9 mouse cellular contexts compared by ENCODE assay signal in genomic region chr2:9877966-9878563, GRCm38 (mm10). TPM values are rescaled to one million over a fixed set of nuclear protein-coding genes. Genes with fewer than 3 reads are reported as not detected.
DNase-seq lines count a peak whose midpoint lies in the region; ATAC-seq and TF ChIP-seq lines count a peak whose summit lies in the region.
"Had no signal": no experiment of that assay in that cellular context is flagged by ENCODE, and none has a peak within 500 bp of the region (broad histone marks: within the 10 kb centered on the region; RNA-seq: fewer than 3 reads in every experiment).

No protein-coding gene starts in this region.

- DNase-seq in heart, adult 9 months (ENCODE audit: low spot score in 2 of 2): no peak
- no peak for DNase-seq in ES-E14 (ENCODE audit: low read depth, low spot score)
- peak; percentile 55 for DNase-seq in midbrain, embryonic 14.5 days
- no peak for DNase-seq in cerebellum, adult 11-12 months
- no peak for DNase-seq in left cerebral cortex, adult 9 months (ENCODE audit: low spot score in 2 of 2)
- DNase-seq in cerebellum, adult 9-10 months: no peak

- peak overlapping the region; percentile 97 for H3K4me2 ChIP-seq in heart, embryonic 13.5 days
- H3K4me2 ChIP-seq in hindbrain, embryonic 12.5 days (replicated peaks): peak overlapping the region; percentile 77
- peak overlapping the region; percentile 65 for H3K4me2 ChIP-seq in midbrain, embryonic 14.5 days (ENCODE audit: low read length)

- in situ Hi-C loops in ES-E14 (cut with MboI; ENCODE audit: low sequenced_read_pairs in 2 of 2, unreplicated experiment in 2 of 2): no loop called here

- no peaks in the 10 kb centered on the region for H3K36me3 ChIP-seq in heart, embryonic 13.5 days
- H3K36me3 ChIP-seq in ES-E14 (ENCODE audit: control insufficient read depth, insufficient read depth, low read length, poor library complexity, severe bottlenecking): no peaks in the 10 kb centered on the region
- no peaks in the 10 kb centered on the region for H3K36me3 ChIP-seq in hindbrain, embryonic 12.5 days
- 0 out of 2 replicates have a peak, but pooled peaks cover 9% of the 10 kb centered on the region for H3K36me3 ChIP-seq in midbrain, embryonic 14.5 days (ENCODE audit: control insufficient read depth, insufficient read depth, low read length)

- H3K9ac ChIP-seq in heart, embryonic 13.5 days: peak overlapping the region; percentile 80
- no peak overlapping the region for H3K9ac ChIP-seq in ES-E14 (ENCODE audit: insufficient read depth, low read depth, low read length, poor library complexity, severe bottlenecking)
- H3K9ac ChIP-seq in hindbrain, embryonic 12.5 days: no peak overlapping the region; the same call in none of the 2 replicates
- peak overlapping the region; percentile 72 for H3K9ac ChIP-seq in midbrain, embryonic 14.5 days (replicated peaks; ENCODE audit: low read length)

- peaks cover 88% of the 10 kb centered on the region for H3K27me3 ChIP-seq in heart, embryonic 13.5 days (replicated peaks)
- H3K27me3 ChIP-seq in hindbrain, embryonic 12.5 days: peaks cover 82% of the 10 kb centered on the region
- peaks cover 80% of the 10 kb centered on the region for H3K27me3 ChIP-seq in midbrain, embryonic 14.5 days (ENCODE audit: control insufficient read depth, insufficient read depth, low read length)
- H3K27me3 ChIP-seq: Patski had no signal

- H3K4me3 ChIP-seq in heart, embryonic 13.5 days: peak overlapping the region; percentile 64
- peak overlapping the region; percentile 44 to 58 for H3K4me3 ChIP-seq in ES-E14 (ENCODE audit: insufficient read depth in 1 of 2, low read depth in 1 of 2, low read length in 2 of 2, poor library complexity in 1 of 2, severe bottlenecking in 1 of 2)
- peak overlapping the region; percentile 42 for H3K4me3 ChIP-seq in hindbrain, embryonic 12.5 days
- peak overlapping the region; percentile 45 for H3K4me3 ChIP-seq in midbrain, embryonic 14.5 days (replicated peaks; ENCODE audit: low read depth, low read length)

- under 1% methylated on average over 19 of the region's 19 CpGs for WGBS in heart, embryonic 13.5 days
- 1% methylated on average over 19 of the region's 19 CpGs for WGBS in hindbrain, embryonic 12.5 days
- WGBS in midbrain, embryonic 14.5 days: 2% methylated on average over 19 of the region's 19 CpGs

- H3K9me3 ChIP-seq in heart, embryonic 13.5 days: no peaks in the 10 kb centered on the region
- H3K9me3 ChIP-seq in ES-E14 (ENCODE audit: control insufficient read depth, insufficient read depth, low read depth, low read length): no peaks in the 10 kb centered on the region
- no peaks in the 10 kb centered on the region for H3K9me3 ChIP-seq in hindbrain, embryonic 12.5 days (replicated peaks)
- H3K9me3 ChIP-seq in midbrain, embryonic 14.5 days (ENCODE audit: control insufficient read depth, low read length): no peaks in the 10 kb centered on the region

- H3K27ac ChIP-seq in heart, embryonic 13.5 days (replicated peaks): peak overlapping the region; percentile 78
- H3K27ac ChIP-seq in ES-E14 (ENCODE audit: insufficient read depth, low read depth, low read length, poor library complexity, severe bottlenecking): no peak overlapping the region
- H3K27ac ChIP-seq in hindbrain, embryonic 12.5 days: peak overlapping the region; percentile 67
- peak overlapping the region; percentile 87 for H3K27ac ChIP-seq in midbrain, embryonic 14.5 days (replicated peaks; ENCODE audit: low read depth, low read length)

- H3K4me1 ChIP-seq in heart, embryonic 13.5 days: peaks cover 55% of the 10 kb centered on the region
- peaks cover 0 to 14% of the 10 kb centered on the region in 2 experiments; a peak in 2 of 4 replicates for H3K4me1 ChIP-seq in ES-E14 (ENCODE audit: control insufficient read depth in 2 of 2, insufficient read depth in 2 of 2, low read length in 2 of 2, poor library complexity in 1 of 2)
- peaks cover 29% of the 10 kb centered on the region for H3K4me1 ChIP-seq in hindbrain, embryonic 12.5 days
- H3K4me1 ChIP-seq in midbrain, embryonic 14.5 days (ENCODE audit: control insufficient read depth, insufficient read depth, low read length): peaks cover 8% of the 10 kb centered on the region; the same call in 1 of the 2 replicates

- ATAC-seq in heart, embryonic 13.5 days (ENCODE audit: extremely low read depth, insufficient number of reproducible peaks, low FRiP score, low TSS enrichment): no peak
- ATAC-seq in hindbrain, embryonic 12.5 days (ENCODE audit: low FRiP score): no peak
- no peak for ATAC-seq in midbrain, embryonic 14.5 days (ENCODE audit: low FRiP score, low TSS enrichment)

TF ChIP-seq in ES-E14, 5 proteins besides CTCF, POLR2A, EP300 and RAD21:
- TF ChIP-seq ZNF384 (IDR thresholded peaks at IDR 0.05; ENCODE audit: low read depth, low read length) (peak; percentile 45; the same call in 1 of the 2 replicates), CHD2 (IDR thresholded peaks at IDR 0.05; ENCODE audit: low read depth, low read length) (no peak)

RNA-seq across cellular contexts. Expression of gene 4930412O13Rik, which starts 3.0 kb away (rescaled TPM):
- 0.19 and 0.43 TPM in 2 replicates for polyA plus RNA-seq in heart, embryonic 13.5 days (2015; fragmentation: Nextera tagmentation; extraction: Ambion mirVana)
- total RNA-seq in ES-E14 (2012; rRNA removed): 0.54 TPM in 1 of 2 replicates, not detected in the other
- polyA plus RNA-seq in hindbrain, embryonic 12.5 days (2016; fragmentation: Nextera tagmentation; extraction: Ambion mirVana): 1.1 and 2.9 TPM in 2 replicates
- 1.7 and 2.5 TPM in 2 replicates for polyA plus RNA-seq in midbrain, embryonic 14.5 days (2014; fragmentation: Nextera tagmentation; extraction: Ambion mirVana)
- polyA plus RNA-seq: Patski had no signal

RNA-seq across cellular contexts. Expression of gene 9230102O04Rik, which starts 11.3 kb away (rescaled TPM):
- polyA plus RNA-seq in heart, embryonic 13.5 days (2015; fragmentation: Nextera tagmentation; extraction: Ambion mirVana): not detected in 2 replicates
- not detected in 2 replicates for total RNA-seq in ES-E14 (2012; rRNA removed)
- polyA plus RNA-seq in hindbrain, embryonic 12.5 days (2016; fragmentation: Nextera tagmentation; extraction: Ambion mirVana): 3.5 and 3.8 TPM in 2 replicates
- polyA plus RNA-seq in midbrain, embryonic 14.5 days (2014; fragmentation: Nextera tagmentation; extraction: Ambion mirVana): 5.5 and 6.3 TPM in 2 replicates
- polyA plus RNA-seq: Patski had no signal

RNA-seq across cellular contexts. Expression of gene Gata3, which starts 11.8 kb away (rescaled TPM):
- 3.2 and 3.6 TPM in 2 replicates for polyA plus RNA-seq in heart, embryonic 13.5 days (2015; fragmentation: Nextera tagmentation; extraction: Ambion mirVana)
- total RNA-seq in ES-E14 (2012; rRNA removed): 0.37 and 2.2 TPM in 2 replicates
- 48.4 and 63.4 TPM in 2 replicates for polyA plus RNA-seq in hindbrain, embryonic 12.5 days (2016; fragmentation: Nextera tagmentation; extraction: Ambion mirVana)
- polyA plus RNA-seq in midbrain, embryonic 14.5 days (2014; fragmentation: Nextera tagmentation; extraction: Ambion mirVana): 88.6 and 120 TPM in 2 replicates

Comparison
In these comparisons a context has a peak if more than half of its experiments do, and no peak if none do; other contexts are left out.
1. H3K9ac ChIP-seq: peak in heart, embryonic 13.5 days (single experiment) and midbrain, embryonic 14.5 days (single experiment); none in ES-E14 (single experiment) and hindbrain, embryonic 12.5 days (single experiment).
2. RNA of gene Gata3, which starts 11.8 kb away (polyA plus RNA-seq): 88.6 to 120 TPM in midbrain, embryonic 14.5 days and 48.4 to 63.4 TPM in hindbrain, embryonic 12.5 days; 3.2 to 3.6 TPM in heart, embryonic 13.5 days; every median in the first group is over 10 times any median in the second.
3. Peak in every context shown above with its lines, with median percentiles within 50 percentile points of each other: H3K4me2 ChIP-seq and H3K4me3 ChIP-seq.